In genomic region chr9:52167506-52167862, GRCm38 (mm10) we compare ENCODE assay signal across 8 mouse cellular contexts. TPM values are rescaled to one million over a fixed set of nuclear protein-coding genes. Genes with fewer than 3 reads are reported as not detected.
DNase-seq lines count a peak whose midpoint lies in the region; ATAC-seq lines count a peak whose summit lies in the region.

No protein-coding gene starts in this region.

- H3K36me3 ChIP-seq in heart, embryonic 16.5 days (ENCODE audit: control insufficient read depth, insufficient read depth) = no peaks in the 10 kb centered on the region
- H3K36me3 ChIP-seq in midbrain, embryonic 11.5 days (ENCODE audit: control insufficient read depth, insufficient read depth, low read length) = no peaks in the 10 kb centered on the region

- peak overlapping the region; percentile 69 for H3K4me2 ChIP-seq in heart, embryonic 16.5 days (ENCODE audit: low read depth, low read length)
- peak overlapping the region; percentile 68 for H3K4me2 ChIP-seq in midbrain, embryonic 11.5 days

- no peaks in the 10 kb centered on the region for H3K9me3 ChIP-seq in heart, embryonic 16.5 days (replicated peaks; ENCODE audit: control insufficient read depth, low read length)
- H3K9me3 ChIP-seq in midbrain, embryonic 11.5 days (ENCODE audit: control insufficient read depth, low read length) = no peaks in the 10 kb centered on the region

- peak overlapping the region; percentile 93 for H3K4me3 ChIP-seq in heart, embryonic 16.5 days (ENCODE audit: low read length)
- peak overlapping the region; percentile 91 for H3K4me3 ChIP-seq in midbrain, embryonic 11.5 days (ENCODE audit: low read depth, low read length)

- H3K27me3 ChIP-seq in heart, embryonic 16.5 days (ENCODE audit: control insufficient read depth, insufficient read depth, low read length) = peaks cover 3% of the 10 kb centered on the region; the same call in 1 of the 2 replicates
- H3K27me3 ChIP-seq in midbrain, embryonic 11.5 days (ENCODE audit: control insufficient read depth, insufficient read depth, low read length) = peaks cover 2% of the 10 kb centered on the region; the same call in 1 of the 2 replicates

- peaks cover 19% of the 10 kb centered on the region for H3K4me1 ChIP-seq in heart, embryonic 16.5 days (ENCODE audit: control insufficient read depth, insufficient read depth, low read length)
- H3K4me1 ChIP-seq in midbrain, embryonic 11.5 days (ENCODE audit: control insufficient read depth, insufficient read depth, low read length) = peaks cover 10% of the 10 kb centered on the region; the same call in 1 of the 2 replicates

- peak overlapping the region; percentile 97 for H3K27ac ChIP-seq in heart, embryonic 16.5 days (ENCODE audit: low read length)
- peak overlapping the region; percentile 90 for H3K27ac ChIP-seq in midbrain, embryonic 11.5 days (ENCODE audit: low read depth, low read length)

- H3K9ac ChIP-seq in heart, embryonic 16.5 days (ENCODE audit: low read length) = peak overlapping the region; percentile 100
- H3K9ac ChIP-seq in midbrain, embryonic 11.5 days (ENCODE audit: low read length) = peak overlapping the region; percentile 99

- 4% methylated on average over 8 of the region's 8 CpGs for WGBS in heart, embryonic 16.5 days
- WGBS in midbrain, embryonic 11.5 days = 3% methylated on average over 8 of the region's 8 CpGs

- no peak for ATAC-seq in heart, embryonic 16.5 days (replicated peaks; ENCODE audit: extremely low read depth, insufficient read depth, low FRiP score)
- ATAC-seq in midbrain, embryonic 11.5 days (ENCODE audit: low FRiP score) = no peak

- DNase-seq in layer of hippocampus, adult 9-11 months = peak; percentile 25
- DNase-seq in layer of hippocampus, postnatal 36 days = no peak
- DNase-seq in brain, adult 2 months (ENCODE audit: low read depth, low spot score) = peak; percentile 74
- no peak for DNase-seq in midbrain, embryonic 11.5 days (ENCODE audit: low spot score, missing footprints)
- no peak for DNase-seq in gastrocnemius, postnatal 25 days
- no peak for DNase-seq in kidney, postnatal 10 days
- DNase-seq in gastrocnemius, postnatal 10 days = no peak

RNA-seq across cellular contexts. Expression of gene Zc3h12c, which starts 0.9 kb away (rescaled TPM):
- 10 to 100 TPM; 12.6 to 12.9 TPM for total RNA-seq in layer of hippocampus, postnatal 36 days (2021)
- 1.8 and 2.4 TPM in 2 replicates for polyA plus RNA-seq in heart, embryonic 16.5 days (2015; fragmentation: Nextera tagmentation; extraction: Ambion mirVana)
- polyA plus RNA-seq in midbrain, embryonic 11.5 days (2014; fragmentation: Nextera tagmentation; extraction: Ambion mirVana) = 17.2 and 17.8 TPM in 2 replicates
- total RNA-seq in gastrocnemius, postnatal 25 days (2021) = 1 to 10 TPM; 5.7 to 6.8 TPM
- total RNA-seq in gastrocnemius, postnatal 10 days (2021) = 1 to 10 TPM; 7.2 to 8.6 TPM

Comparison
In these comparisons a context has a peak if more than half of its experiments do, and no peak if none do; other contexts are left out.
1. DNase-seq: peak in layer of hippocampus, adult 9-11 months (single experiment) and brain, adult 2 months (single experiment); none in layer of hippocampus, postnatal 36 days (0 of 2), midbrain, embryonic 11.5 days (single experiment), gastrocnemius, postnatal 25 days (single experiment), kidney, postnatal 10 days (single experiment) and gastrocnemius, postnatal 10 days (single experiment).